Mouse (Mus musculus): ENCODE measurements at regions not wholly inside any gene's neighbourhood (a gene's known extent, or its start where the extent isn't known, plus 50 kb on each side); places are given as distances from the start of the nearest gene placed in this dataset.

GRCm38 (mm10) chr2:142964340-142964739, 63.0 kb upstream of the Kif16b start:
- H3K27me3 ChIP-seq (ENCODE audit: control insufficient read depth, insufficient read depth, low read length): no peaks in the 10 kb centered on the region
- 50% methylated on average over 2 of the region's 2 CpGs for WGBS
- no peak overlapping the region for H3K9ac ChIP-seq (ENCODE audit: low read length)
- H3K4me3 ChIP-seq (replicated peaks; ENCODE audit: low read length): no peak overlapping the region
- no peak overlapping the region for H3K4me2 ChIP-seq (ENCODE audit: low read depth, low read length)
- H3K36me3 ChIP-seq (ENCODE audit: control insufficient read depth, insufficient read depth, low read length): no peaks in the 10 kb centered on the region
- no peaks in the 10 kb centered on the region for H3K9me3 ChIP-seq (replicated peaks; ENCODE audit: control insufficient read depth, low read length)
- no peaks in the 10 kb centered on the region for H3K4me1 ChIP-seq (ENCODE audit: control insufficient read depth, insufficient read depth, low read length)
- no peak for ATAC-seq (ENCODE audit: insufficient read depth, low FRiP score)
- H3K27ac ChIP-seq (ENCODE audit: low read length): no peak overlapping the region

- ATAC-seq (ENCODE audit: insufficient read depth, low FRiP score): no peak
- no peak overlapping the region for H3K27ac ChIP-seq (ENCODE audit: low read length)
These were observed 65.9 kb upstream of the Kif16b start for GRCm38 (mm10) chr2:142967250-142967649.

DNA sequence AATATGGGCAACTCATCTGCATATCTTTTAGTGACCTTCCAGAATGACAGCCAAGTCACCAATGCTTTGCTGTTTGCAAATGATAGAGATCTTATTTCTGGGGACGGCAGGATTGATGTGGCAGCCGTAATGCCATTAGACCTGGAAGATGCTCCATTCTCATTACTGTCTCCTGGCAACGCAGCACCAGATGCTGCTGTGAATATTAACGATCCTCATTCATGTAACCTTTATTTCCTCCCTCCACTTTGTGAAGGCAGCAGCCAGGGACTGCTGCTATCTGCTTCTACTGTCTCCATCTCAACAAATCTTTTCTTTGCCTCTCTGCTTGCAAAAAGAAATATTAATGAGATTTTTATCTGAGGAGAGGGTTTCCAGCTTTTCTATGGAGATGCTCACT, 79.4 kb upstream of the Kif16b start:
- H3K36me3 ChIP-seq (ENCODE audit: control insufficient read depth, insufficient read depth, low read length): no peaks in the 10 kb centered on the region
- no peaks in the 10 kb centered on the region for H3K9me3 ChIP-seq (replicated peaks; ENCODE audit: control insufficient read depth, low read length)
- no peak overlapping the region for H3K4me3 ChIP-seq (replicated peaks; ENCODE audit: low read length)
- no peak overlapping the region for H3K9ac ChIP-seq (ENCODE audit: low read length)
- 58% methylated on average over 4 of the region's 4 CpGs for WGBS
- no peak overlapping the region for H3K27ac ChIP-seq (ENCODE audit: low read length)
- H3K4me1 ChIP-seq (ENCODE audit: control insufficient read depth, insufficient read depth, low read length): no peaks in the 10 kb centered on the region
- no peak overlapping the region for H3K4me2 ChIP-seq (ENCODE audit: low read depth, low read length)
- H3K27me3 ChIP-seq (ENCODE audit: control insufficient read depth, insufficient read depth, low read length): no peaks in the 10 kb centered on the region
- ATAC-seq (ENCODE audit: insufficient read depth, low FRiP score): no peak

More at GRCm38 (mm10) chr2:142967250-142967649, 65.9 kb upstream of the Kif16b start:
- H3K9me3 ChIP-seq (replicated peaks; ENCODE audit: control insufficient read depth, low read length): no peaks in the 10 kb centered on the region
- H3K36me3 ChIP-seq (ENCODE audit: control insufficient read depth, insufficient read depth, low read length): no peaks in the 10 kb centered on the region
- no peaks in the 10 kb centered on the region for H3K4me1 ChIP-seq (ENCODE audit: control insufficient read depth, insufficient read depth, low read length)
- no peak overlapping the region for H3K4me3 ChIP-seq (replicated peaks; ENCODE audit: low read length)
- no peak overlapping the region for H3K9ac ChIP-seq (ENCODE audit: low read length)
- 0 out of 2 replicates have a peak overlapping the region, but pooled peaks have one; percentile 12 for H3K4me2 ChIP-seq (ENCODE audit: low read depth, low read length)
- H3K27me3 ChIP-seq (ENCODE audit: control insufficient read depth, insufficient read depth, low read length): no peaks in the 10 kb centered on the region
- WGBS: 14% methylated on average over 4 of the region's 4 CpGs

- WGBS: 35% methylated on average over 3 of the region's 3 CpGs
- ATAC-seq (ENCODE audit: insufficient read depth, low FRiP score): no peak
- no peak overlapping the region for H3K4me3 ChIP-seq (replicated peaks; ENCODE audit: low read length)
These were observed 74.1 kb upstream of the Snrpb2 start for GRCm38 (mm10) chr2:142988691-142989090.

DNA sequence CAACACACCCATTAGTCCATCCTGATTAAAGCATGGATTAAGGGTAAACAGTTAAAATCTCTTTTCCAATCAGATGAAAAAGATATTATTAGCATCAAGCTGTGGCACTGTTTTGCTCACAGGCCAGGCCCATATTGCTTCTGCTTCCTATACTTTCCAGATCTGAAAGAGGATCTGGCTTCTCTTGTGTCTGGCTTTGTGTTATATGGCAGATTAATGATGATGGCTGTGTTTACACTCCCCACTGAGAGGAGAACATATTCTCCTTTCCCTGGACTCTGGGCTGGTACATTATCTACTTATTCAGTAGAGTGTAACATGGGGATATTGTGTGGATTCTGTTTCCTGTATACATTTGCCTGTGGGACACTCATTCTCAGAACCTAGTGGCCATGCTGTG, 66.8 kb upstream of the Snrpb2 start:
- no peak for ATAC-seq (ENCODE audit: insufficient read depth, low FRiP score)

More at GRCm38 (mm10) chr2:142988691-142989090, 74.1 kb upstream of the Snrpb2 start:
- H3K9me3 ChIP-seq (replicated peaks; ENCODE audit: control insufficient read depth, low read length): no peaks in the 10 kb centered on the region
- no peak overlapping the region for H3K27ac ChIP-seq (ENCODE audit: low read length)
- no peaks in the 10 kb centered on the region for H3K36me3 ChIP-seq (ENCODE audit: control insufficient read depth, insufficient read depth, low read length)
- H3K4me1 ChIP-seq (ENCODE audit: control insufficient read depth, insufficient read depth, low read length): no peaks in the 10 kb centered on the region
- no peaks in the 10 kb centered on the region for H3K27me3 ChIP-seq (ENCODE audit: control insufficient read depth, insufficient read depth, low read length)
- no peak overlapping the region for H3K9ac ChIP-seq (ENCODE audit: low read length)
- H3K4me2 ChIP-seq (ENCODE audit: low read depth, low read length): no peak overlapping the region

DNA sequence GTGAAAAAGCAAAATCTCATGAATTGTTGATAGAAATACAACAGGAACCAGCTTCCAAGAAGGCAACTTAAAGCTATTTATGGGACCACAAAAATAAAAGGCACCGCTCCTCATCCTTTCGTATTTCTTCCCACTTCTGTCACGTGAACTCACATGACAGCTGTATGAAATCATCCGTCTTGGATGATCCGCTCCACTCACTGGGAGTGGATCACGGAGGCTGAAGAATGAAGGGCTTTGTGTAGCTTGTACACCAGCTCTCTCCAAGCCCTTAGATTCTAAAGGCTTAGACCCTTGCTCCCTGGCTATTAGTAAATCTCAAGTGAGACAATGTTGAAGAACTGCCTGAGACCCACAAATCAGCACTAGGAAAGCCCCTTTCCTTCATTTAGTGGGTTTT, 60.0 kb upstream of the Snrpb2 start:
- H3K4me1 ChIP-seq (ENCODE audit: control insufficient read depth, insufficient read depth, low read length): no peaks in the 10 kb centered on the region
- ATAC-seq (ENCODE audit: insufficient read depth, low FRiP score): no peak
- no peak overlapping the region for H3K4me2 ChIP-seq (ENCODE audit: low read depth, low read length)
- H3K4me3 ChIP-seq (replicated peaks; ENCODE audit: low read length): no peak overlapping the region
- no peaks in the 10 kb centered on the region for H3K9me3 ChIP-seq (replicated peaks; ENCODE audit: control insufficient read depth, low read length)
- 73% methylated on average over 6 of the region's 6 CpGs for WGBS
- no peaks in the 10 kb centered on the region for H3K27me3 ChIP-seq (ENCODE audit: control insufficient read depth, insufficient read depth, low read length)
- H3K27ac ChIP-seq (ENCODE audit: low read length): no peak overlapping the region
- H3K9ac ChIP-seq (ENCODE audit: low read length): no peak overlapping the region
- H3K36me3 ChIP-seq (ENCODE audit: control insufficient read depth, insufficient read depth, low read length): no peaks in the 10 kb centered on the region

More for the DNA sequence above, 66.8 kb upstream of the Snrpb2 start:
- H3K9me3 ChIP-seq (replicated peaks; ENCODE audit: control insufficient read depth, low read length): no peaks in the 10 kb centered on the region
- no peaks in the 10 kb centered on the region for H3K27me3 ChIP-seq (ENCODE audit: control insufficient read depth, insufficient read depth, low read length)
- H3K9ac ChIP-seq (ENCODE audit: low read length): no peak overlapping the region
- H3K36me3 ChIP-seq (ENCODE audit: control insufficient read depth, insufficient read depth, low read length): no peaks in the 10 kb centered on the region
- no peak overlapping the region for H3K27ac ChIP-seq (ENCODE audit: low read length)
- H3K4me3 ChIP-seq (replicated peaks; ENCODE audit: low read length): no peak overlapping the region
- H3K4me1 ChIP-seq (ENCODE audit: control insufficient read depth, insufficient read depth, low read length): no peaks in the 10 kb centered on the region
- no peak overlapping the region for H3K4me2 ChIP-seq (ENCODE audit: low read depth, low read length)

GRCm38 (mm10) chr2:143003341-143003740, 59.5 kb upstream of the Snrpb2 start:
- H3K36me3 ChIP-seq (ENCODE audit: control insufficient read depth, insufficient read depth, low read length): no peaks in the 10 kb centered on the region
- 71% methylated on average over 3 of the region's 3 CpGs for WGBS
- ATAC-seq (ENCODE audit: insufficient read depth, low FRiP score): no peak
- no peak overlapping the region for H3K27ac ChIP-seq (ENCODE audit: low read length)
- H3K9ac ChIP-seq (ENCODE audit: low read length): no peak overlapping the region
- H3K9me3 ChIP-seq (replicated peaks; ENCODE audit: control insufficient read depth, low read length): no peaks in the 10 kb centered on the region
- no peaks in the 10 kb centered on the region for H3K4me1 ChIP-seq (ENCODE audit: control insufficient read depth, insufficient read depth, low read length)
- H3K4me3 ChIP-seq (replicated peaks; ENCODE audit: low read length): no peak overlapping the region
- H3K4me2 ChIP-seq (ENCODE audit: low read depth, low read length): no peak overlapping the region
- H3K27me3 ChIP-seq (ENCODE audit: control insufficient read depth, insufficient read depth, low read length): no peaks in the 10 kb centered on the region

DNA sequence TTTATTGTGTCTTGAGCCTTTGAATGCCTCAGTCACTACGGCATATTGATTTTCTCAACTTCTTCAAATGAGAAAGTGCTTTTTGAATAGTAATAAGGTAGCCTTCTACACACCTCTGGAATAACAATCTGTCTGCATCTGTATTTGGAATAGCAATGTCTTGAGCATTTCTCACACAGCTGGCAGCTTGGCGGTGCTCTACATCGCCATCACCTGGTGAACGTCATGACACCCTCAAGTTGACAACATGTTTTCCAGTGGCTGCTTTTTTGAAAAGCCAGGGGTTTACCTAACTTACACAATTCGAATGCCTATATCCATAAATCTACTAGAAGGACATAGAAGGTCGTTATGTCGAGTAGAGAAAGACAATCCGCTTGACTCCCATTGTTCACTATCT, 51.5 kb upstream of the Snrpb2 start:
- no peak for ATAC-seq (ENCODE audit: insufficient read depth, low FRiP score)
- H3K9me3 ChIP-seq (replicated peaks; ENCODE audit: control insufficient read depth, low read length): no peaks in the 10 kb centered on the region
- H3K36me3 ChIP-seq (ENCODE audit: control insufficient read depth, insufficient read depth, low read length): no peaks in the 10 kb centered on the region
- WGBS: 56% methylated on average over 8 of the region's 8 CpGs
- H3K4me2 ChIP-seq (ENCODE audit: low read depth, low read length): no peak overlapping the region
- no peaks in the 10 kb centered on the region for H3K27me3 ChIP-seq (ENCODE audit: control insufficient read depth, insufficient read depth, low read length)
- H3K4me1 ChIP-seq (ENCODE audit: control insufficient read depth, insufficient read depth, low read length): no peaks in the 10 kb centered on the region
- no peak overlapping the region for H3K9ac ChIP-seq (ENCODE audit: low read length)
- H3K4me3 ChIP-seq (replicated peaks; ENCODE audit: low read length): no peak overlapping the region
- no peak overlapping the region for H3K27ac ChIP-seq (ENCODE audit: low read length)
